Mouse (Mus musculus) kidney, postnatal 4 days (tissue): ENCODE measurements at regions not wholly inside any gene's neighbourhood (a gene's known extent, or its start where the extent isn't known, plus 50 kb on each side); places are given as distances from the start of the nearest gene placed in this dataset.
"Not testable (repeated sequence)": the region's sequence is repeated elsewhere in the genome, so short reads cannot be mapped to it uniquely, and the experiment has no call there.

Source experiments
- DNase-seq, 2 experiments: peaks; one replicate each; pipeline ENCODE4 v3.0.0; 2021; ENCODE audit warnings: mixed read lengths in 2 of 2

DNA sequence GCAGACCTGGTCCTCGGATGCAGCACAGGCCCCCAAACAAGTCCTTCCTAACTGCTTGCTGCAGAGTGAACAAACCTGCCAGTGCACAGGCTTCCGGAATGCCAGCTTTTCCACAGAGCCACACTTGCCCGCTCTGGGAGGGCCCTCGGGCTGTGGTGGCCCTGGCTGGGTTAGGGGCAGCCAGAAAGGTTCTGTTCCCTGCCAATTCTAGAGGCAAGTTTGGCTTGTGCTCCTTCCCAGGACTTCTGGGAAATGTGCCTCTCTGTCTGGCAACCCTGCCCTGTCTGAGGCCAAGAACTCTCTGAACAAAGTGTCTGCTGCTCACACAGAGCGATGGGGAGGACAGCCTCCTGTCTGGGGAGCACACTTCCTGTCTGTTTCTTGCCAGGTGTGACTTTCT lies 66.4 kb downstream of the Xrcc2 start:
- DNase-seq: no peak

- DNase-seq: no peak
Measured at GRCm38 (mm10) chr5:25638097-25638496, 67.5 kb downstream of the Xrcc2 start.

DNA sequence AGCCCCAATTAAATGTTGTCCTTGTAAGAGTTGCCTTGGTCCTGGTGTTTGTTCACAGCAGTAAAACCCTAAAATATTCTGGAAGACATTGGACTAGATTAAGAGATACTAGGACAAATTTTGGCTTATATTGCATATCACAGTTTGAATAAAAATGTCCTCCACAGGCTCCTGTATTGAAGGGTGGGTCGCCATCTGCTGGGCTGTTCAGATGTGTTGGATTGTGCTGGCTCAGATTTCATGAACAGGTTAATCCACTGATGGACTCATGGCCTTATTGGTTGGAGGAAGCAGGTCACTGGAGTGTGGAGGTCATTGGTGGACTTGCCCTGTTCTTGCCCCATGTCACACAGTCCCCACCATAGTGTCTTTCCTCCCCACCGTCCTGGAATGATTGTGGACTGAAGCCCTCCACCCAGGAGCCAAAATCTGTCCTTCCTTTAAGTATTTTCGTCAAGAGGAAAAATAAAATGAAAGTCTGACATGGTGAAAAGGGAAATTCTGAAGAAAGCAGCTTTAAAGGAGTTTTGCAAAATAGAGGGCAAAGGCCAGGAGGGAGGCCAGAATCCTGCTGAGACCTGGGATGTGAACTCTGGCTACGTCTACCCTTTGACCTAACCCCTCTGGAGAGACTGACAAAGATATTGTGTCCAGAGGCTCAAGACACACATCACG lies 72.6 kb downstream of the Xrcc2 start:
- peak; percentile 14 to 29 for DNase-seq

- DNase-seq: no peak
Measured at GRCm38 (mm10) chr5:25629731-25630130, 75.9 kb downstream of the Xrcc2 start.

- DNase-seq: no peak
Measured at GRCm38 (mm10) chr5:25628504-25628903, 77.1 kb downstream of the Xrcc2 start.

GRCm38 (mm10) chr5:25627086-25627485 lies 78.5 kb downstream of the Xrcc2 start:
- DNase-seq: no peak

DNA sequence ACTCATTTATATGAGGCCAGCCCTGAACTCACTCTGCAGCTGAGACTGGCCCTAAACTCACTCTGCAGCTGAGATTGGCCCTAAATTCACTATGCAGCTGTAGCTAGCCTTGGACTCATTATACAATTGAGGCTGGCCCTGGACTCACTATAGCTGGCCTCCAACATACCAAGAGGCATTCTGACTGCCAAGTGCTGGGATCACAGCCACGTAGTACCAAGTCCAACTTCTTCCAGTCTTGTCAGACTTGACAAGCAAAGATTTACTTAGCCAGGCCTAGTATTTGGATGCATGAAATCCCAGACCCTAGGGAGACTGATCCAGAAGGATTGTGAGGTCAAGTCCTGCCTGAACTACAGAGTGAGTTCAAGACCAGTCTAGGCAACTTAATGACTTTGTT lies 81.6 kb downstream of the Xrcc2 start:
- no peak for DNase-seq

GRCm38 (mm10) chr5:25619872-25620271 lies 85.8 kb downstream of the Xrcc2 start:
- DNase-seq: no peak

DNA sequence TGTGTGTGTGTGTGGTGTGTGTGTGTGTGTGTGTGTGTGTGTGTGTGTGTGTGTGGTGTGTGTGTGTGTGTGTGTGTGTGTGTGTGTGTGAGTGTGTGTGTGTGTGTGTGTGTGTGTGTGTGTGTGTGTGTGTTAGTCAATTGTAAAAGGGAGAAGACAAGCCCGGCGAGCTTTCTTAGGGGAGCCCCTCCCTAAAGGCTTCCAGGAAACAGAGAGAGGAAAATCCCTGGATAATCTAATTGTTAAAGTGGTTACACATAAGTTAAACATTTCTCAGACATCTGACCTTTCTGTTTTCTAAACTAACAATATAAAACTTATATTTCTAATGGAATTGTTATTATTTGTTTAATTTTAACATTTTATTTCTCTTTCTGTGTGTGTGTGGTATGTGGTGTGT lies 86.3 kb downstream of the Xrcc2 start:
- DNase-seq: not testable (repeated sequence)

DNA sequence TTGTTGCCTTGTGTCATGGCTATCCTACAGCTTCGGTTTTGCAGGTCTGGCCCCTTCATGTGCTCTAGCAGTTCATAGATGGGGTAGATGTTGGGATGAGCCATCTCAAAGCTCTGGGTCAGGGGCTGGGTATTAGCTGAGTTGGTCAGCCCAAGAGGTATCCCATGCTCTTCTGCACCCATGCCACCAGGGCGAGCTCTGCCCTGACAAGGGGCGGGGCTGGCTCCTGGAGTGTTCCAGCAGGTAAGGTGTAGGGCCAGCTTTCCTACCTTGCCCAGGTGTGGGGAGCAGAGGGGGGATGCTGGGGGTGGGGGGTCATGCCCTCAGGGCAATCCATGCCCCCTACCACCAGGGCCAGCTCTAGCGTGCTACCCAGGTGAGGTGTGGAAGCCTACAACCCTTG lies 91.0 kb downstream of the Xrcc2 start:
- DNase-seq: no peak

- peak in 1 of 2 experiments; percentile 7 for DNase-seq
Measured at GRCm38 (mm10) chr5:25613844-25614658, 91.6 kb downstream of the Xrcc2 start.

GRCm38 (mm10) chr5:25612036-25612705 lies 93.5 kb downstream of the Xrcc2 start:
- DNase-seq: no peak

DNA sequence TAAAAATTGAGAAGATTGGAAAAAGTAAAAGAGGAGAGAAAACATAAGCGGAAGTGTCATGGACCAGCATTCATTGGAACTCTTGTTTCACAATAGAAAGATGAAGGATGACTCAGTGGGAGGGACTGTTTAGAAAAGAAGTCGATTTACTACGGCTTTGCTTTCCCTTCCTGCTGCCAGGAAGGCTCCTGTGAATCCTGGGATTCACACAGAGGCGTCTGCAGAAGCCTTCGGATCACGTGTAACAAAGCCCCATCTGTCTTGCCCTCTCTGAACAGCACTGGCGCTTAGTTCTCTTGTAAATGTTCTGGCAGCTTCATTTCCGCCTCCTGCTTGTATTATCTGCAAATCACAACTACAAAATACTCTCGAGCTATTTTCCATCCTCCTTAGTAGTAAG lies 94.0 kb downstream of the Cct8l1 start:
- no peak for DNase-seq

GRCm38 (mm10) chr5:25602123-25602522 lies 86.3 kb downstream of the Cct8l1 start:
- DNase-seq: peak; percentile 18 to 31

GRCm38 (mm10) chr5:25599363-25599762 lies 83.5 kb downstream of the Cct8l1 start:
- no peak for DNase-seq

GRCm38 (mm10) chr5:25597786-25598185 lies 81.9 kb downstream of the Cct8l1 start:
- DNase-seq: no peak

GRCm38 (mm10) chr5:25591709-25592108 lies 75.8 kb downstream of the Cct8l1 start:
- no peak for DNase-seq
